Mouse (Mus musculus) cerebellum, adult 11 months (tissue): ENCODE measurements around the gene Psmb3.
"Not testable (repeated sequence)": the region's sequence is repeated elsewhere in the genome, so short reads cannot be mapped to it uniquely, and the experiment has no call there.

ENCODE experiments used
- DNase-seq: peaks from one replicate; pipeline ENCODE4 v3.0.0; 2022

The Psmb3 gene

DNA sequence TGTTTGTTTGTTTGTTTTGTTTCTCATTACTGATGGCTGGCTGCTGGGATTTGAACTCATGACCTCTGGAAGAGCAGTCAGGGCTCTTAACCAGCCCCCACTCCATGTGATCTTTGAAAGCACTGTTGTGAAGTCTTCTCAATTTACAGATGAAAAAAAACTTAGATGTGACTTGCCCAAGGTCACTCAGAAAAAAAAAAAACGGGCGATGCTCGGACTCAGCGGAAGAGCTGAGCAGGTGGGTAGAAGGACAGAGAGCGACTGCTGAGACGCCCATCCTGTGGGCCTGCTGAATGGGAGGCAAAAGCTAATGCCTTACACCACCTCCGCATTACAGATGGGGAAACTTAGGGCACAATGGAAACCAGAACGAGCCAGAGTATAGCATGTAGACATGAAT lies 6.5 kb upstream of the Psmb3 start:
- no peak for DNase-seq

DNA sequence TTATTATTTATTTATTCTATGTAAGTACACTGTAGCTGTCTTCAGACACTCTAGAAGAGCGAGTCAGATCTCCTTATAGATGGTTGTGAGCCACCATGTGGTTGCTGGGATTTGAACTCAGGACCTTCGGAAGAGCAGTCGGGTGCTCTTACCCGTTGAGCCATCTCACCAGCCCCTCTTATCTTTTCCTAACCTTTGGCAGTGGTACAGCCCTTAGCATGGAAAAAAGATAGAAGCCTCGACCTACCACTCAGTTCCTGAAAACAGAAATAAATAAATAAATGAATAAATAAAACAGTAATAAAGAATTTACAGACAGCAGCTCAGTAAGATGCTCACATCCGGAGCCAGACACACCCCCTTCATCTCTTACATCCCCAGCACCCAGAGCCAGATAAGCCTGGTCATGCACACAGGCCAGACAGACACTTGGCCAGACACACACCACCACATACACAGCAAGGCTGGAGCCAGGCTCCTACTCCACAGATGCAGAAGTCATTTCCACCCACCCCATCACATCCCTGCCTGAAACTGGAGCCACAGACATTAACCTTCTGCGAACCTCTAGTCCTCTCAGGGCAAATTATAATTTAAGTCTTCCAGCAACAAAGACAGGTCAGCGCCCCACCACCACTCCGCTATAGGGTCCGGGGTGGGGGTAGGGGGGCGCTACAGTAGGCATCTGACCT lies 5.9 kb upstream of the Psmb3 start:
- DNase-seq = no peak

DNA sequence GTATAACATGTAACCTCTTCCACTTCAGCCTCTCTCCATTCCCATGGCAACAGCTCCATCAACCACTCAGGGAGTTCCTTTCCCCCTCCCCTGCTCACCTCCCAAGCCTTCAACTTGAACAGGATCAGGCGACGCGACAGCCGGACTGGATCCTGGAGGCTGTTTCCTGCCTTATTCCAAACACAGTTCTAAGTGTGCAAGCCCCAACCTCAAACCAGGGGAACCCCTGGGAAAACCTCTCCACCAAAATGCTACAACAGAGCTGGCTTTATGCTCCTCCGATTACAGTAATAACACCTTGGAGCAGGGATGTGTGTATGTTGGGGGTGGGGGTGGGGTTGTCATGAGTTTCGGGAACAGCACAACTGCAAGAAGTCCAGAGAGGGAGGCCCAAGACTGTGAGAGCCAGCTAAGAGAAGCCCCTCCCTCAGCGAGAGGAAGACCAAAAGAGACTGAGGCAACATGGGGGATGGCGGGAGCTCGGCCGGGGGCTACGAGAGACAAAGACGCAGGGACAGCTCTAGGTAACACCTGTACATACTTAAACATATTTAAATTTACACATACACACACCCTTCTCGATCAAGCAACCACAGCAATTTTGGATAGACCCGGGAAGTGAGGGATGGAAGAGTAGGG lies 5.2 kb upstream of the Psmb3 start:
- no peak for DNase-seq

- DNase-seq = peak; percentile 71
These were observed 4.2 kb upstream of the Psmb3 start for GRCm38 (mm10) chr11:97698741-97699611.

DNA sequence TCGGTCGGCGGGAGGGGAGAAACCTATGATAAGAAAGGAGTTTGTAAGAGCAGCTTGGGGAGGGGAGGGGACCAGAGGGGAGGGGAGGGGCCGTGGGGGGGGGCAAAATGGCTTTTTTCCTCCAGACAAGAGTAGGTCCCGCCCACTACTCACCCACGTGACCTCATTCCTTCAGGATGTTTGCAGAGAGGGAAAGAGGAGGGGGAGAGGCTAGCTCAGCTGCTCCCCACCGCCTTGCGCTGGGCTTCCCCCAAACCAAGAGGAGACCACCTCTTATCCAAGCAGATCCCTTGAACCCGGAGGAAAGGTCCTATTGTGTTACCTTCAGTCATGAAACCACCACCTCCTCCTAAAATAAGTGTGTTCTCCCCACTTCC lies 3.6 kb upstream of the Psmb3 start:
- DNase-seq = peak; percentile 82

- peak; percentile 84 for DNase-seq
These were observed 3.0 kb upstream of the Psmb3 start, which contains the start of gene Pcgf2 for GRCm38 (mm10) chr11:97700003-97700745. Gene Pcgf2 (minus strand): TSS chr11:97700497.

DNA sequence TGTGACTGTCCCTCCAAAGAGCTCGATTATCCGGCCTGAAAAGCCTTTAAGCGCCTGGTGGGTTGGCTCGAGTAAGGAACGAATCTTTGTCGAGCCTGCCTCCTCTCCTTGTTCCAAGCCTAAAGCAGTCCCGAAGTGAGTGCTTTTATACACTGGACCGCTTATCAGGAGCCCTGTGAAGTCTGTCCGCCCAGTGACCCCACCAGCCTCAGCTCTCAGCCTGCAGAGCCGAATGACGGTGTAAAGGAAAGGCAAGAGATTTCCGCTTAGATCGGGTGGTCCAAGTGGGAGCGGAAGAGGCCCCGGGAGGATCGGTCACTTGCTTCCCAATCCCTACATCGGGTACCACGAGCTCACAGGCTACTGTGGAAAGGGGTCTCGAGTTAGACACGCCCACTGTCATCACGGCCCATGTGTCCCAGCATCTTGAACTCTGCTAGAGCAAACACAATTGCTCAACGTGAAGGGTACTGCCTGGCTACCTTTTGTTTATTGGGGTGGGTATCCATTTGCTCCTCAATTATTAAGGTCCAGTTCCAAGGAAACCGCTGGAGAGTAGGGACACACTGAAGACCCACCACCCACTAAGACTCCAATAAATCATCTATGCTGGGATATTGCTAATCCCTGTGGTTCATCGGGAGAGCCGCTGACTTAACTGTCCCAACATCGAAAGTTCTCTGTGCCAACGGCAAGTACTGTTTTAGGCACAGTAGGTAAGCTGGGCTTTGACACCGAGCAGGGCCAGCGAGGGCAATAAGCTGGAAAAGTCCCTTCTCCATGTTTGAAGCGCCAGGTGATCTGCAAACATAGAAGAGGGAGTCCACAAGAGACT lies 2.2 kb upstream of the Psmb3 start:
- no peak for DNase-seq

GRCm38 (mm10) chr11:97701581-97702392 lies 1.4 kb upstream of the Psmb3 start:
- no peak for DNase-seq

DNA sequence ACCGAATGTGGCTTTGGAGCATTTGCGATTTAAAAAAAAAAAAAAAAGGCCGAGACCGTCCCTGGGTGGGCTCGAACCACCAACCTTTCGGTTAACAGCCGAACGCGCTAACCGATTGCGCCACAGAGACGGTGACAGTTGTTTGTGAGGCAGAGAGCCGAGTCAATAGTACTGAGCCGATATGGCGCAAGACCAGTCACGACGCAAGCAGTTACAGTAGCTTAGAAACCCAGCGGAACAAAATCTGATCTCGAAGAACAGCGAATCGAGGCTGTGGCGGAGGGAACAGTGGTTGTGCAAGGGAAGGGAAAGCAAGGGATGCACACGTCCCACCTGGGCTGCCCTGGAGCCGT lies 830 bp upstream of the Psmb3 start:
- DNase-seq = peak; percentile 87

DNA sequence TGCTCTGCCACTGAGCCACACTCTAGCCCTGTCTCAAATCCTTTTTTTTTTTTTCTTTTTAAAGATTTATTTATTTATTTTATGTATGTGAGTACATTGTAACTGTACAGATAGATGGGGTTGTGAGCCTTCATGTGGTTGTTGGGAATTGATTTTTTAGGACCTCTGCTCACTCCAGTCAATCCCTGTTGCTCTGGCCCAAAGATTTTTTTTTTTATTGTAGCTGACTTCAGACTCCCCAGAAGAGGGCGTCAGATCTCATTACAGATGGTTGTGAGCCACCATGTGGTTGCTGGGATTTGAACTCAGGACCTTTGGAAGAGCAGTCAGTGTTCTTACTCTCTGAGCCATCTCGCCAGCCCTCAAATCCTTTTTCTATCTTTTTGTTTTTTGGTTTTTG lies 6.9 kb downstream of the Psmb3 start:
- DNase-seq = not testable (repeated sequence)

DNA sequence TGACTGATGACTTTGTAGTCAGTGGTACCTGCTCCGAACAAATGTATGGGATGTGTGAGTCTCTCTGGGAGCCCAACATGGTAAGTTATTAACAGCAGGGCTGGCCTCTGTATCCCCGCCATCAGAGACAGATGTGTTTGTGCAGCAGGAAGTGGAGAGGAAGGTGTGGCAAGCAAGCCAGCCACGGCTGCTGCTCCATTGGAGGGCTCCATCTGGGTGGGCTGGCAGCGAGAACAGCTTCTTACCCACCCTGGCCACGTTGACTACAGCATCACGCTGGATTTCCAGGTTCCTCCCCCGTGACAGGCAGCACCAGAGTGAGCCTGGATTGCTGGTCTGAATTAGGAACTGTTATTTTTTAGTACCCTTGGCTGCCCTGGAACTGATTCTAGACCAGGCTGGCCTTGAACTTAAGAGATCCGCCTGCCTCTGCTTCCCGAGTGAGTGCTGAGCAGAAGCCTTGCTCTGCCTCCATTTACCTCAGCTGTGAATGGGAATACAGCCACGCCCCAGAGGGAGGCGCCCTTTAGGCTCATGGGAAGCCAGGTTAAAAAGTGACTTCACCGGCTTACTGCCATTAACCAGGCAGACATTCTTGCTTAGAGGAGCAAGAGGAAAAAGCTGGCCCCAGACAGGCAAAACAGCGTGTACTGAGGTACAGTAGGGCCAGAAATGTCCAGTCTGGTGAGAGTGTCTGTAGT lies 8.2 kb downstream of the Psmb3 start:
- DNase-seq = no peak

GRCm38 (mm10) chr11:97712286-97712685 lies 9.1 kb downstream of the Psmb3 start:
- no peak for DNase-seq

GRCm38 (mm10) chr11:97713896-97714295 lies 10.7 kb downstream of the Psmb3 start:
- DNase-seq = no peak

- no peak for DNase-seq
These were observed 11.2 kb downstream of the Psmb3 start for GRCm38 (mm10) chr11:97714356-97714755.

DNA sequence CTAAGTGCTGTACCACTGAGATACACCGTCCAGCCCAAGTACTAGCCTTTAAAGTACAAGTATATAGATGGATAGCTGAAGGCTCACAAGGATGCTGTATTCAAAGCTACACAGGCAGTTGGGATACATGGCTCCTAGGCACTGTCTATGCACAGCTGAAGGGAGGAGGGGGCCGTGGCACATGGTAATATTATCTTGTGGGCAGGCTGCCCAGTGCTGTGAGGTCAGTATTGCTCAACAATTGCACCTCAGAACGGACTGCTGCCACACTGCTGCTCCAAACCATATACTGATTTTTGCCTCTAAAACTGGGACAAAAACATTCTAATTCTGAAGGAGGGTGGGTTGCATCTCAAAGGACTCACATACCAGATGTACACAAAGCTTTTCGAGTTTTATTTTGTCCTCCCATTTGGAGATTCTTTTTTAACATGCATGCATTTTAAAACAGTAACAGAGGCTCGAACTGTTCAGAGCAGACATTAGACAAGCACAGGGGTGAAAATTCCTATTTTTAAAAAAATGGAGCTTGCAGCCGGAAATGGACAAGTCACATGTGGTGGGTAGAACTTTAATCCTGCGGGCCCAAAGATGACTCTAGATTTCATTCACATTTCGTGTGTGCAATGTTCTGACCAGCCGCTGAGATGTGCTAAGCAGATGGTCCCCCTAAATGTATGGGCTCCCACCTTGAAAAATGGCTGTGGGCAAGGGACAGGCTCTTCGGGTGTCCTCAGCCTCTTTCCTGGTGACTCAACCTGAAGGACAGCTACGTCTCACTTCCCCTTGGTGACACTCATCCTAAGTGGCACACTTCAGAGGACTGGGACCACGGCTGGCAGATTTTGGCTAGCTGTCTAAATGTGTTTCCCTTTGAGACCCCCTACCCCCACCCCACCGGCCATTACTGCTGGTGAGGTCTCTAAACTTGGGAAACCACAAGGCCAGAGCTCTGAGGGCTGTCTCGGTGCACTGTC lies 11.9 kb downstream of the Psmb3 start:
- DNase-seq = no peak

GRCm38 (mm10) chr11:97716021-97716420 lies 12.8 kb downstream of the Psmb3 start:
- no peak for DNase-seq

GRCm38 (mm10) chr11:97717369-97718280 lies 14.4 kb downstream of the Psmb3 start:
- DNase-seq = no peak

- DNase-seq = no peak
These were observed 15.2 kb downstream of the Psmb3 start for GRCm38 (mm10) chr11:97718281-97718860.
